Mouse (Mus musculus) lung, embryonic 15.5 days (tissue): ENCODE results near the gene Adamtsl3. TPM values are rescaled to one million over a fixed set of nuclear protein-coding genes. Genes with fewer than 3 reads are reported as not detected.

Experiments
- ATAC-seq: fragments of 200-750 bp; cut with Nextera tagmentation; 2 replicates; pipeline ENCODE4 v1.8.0; 2017; ENCODE audit warnings: moderate number of reproducible peaks, borderline replicate concordance; ENCODE audit not compliant: low FRiP score, low TSS enrichment; ENCODE audit errors: extremely low read depth
- H3K27ac ChIP-seq: fragments of 300-500 bp; sonication (generic); 2 replicates; pipeline ENCODE4 v1.5.1; 2015; ENCODE audit warnings: moderate library complexity, mild to moderate bottlenecking, inconsistent platforms
- H3K27me3 ChIP-seq: fragments of 300-500 bp; sonication (generic); 2 replicates; pipeline ENCODE4 v1.6.1; 2015; ENCODE audit warnings: inconsistent platforms
- H3K36me3 ChIP-seq: fragments of 300-500 bp; sonication (generic); 2 replicates; pipeline ENCODE4 v1.6.1; 2015; ENCODE audit warnings: inconsistent platforms
- H3K4me1 ChIP-seq: fragments of 300-500 bp; sonication (generic); 2 replicates; pipeline ENCODE4 v1.6.1; 2015; ENCODE audit warnings: inconsistent platforms
- H3K4me2 ChIP-seq: fragments of 300-500 bp; sonication (generic); 2 replicates; pipeline ENCODE4 v1.6.1; 2015; ENCODE audit warnings: inconsistent platforms, mild to moderate bottlenecking, moderate library complexity
- H3K4me3 ChIP-seq: fragments of 300-500 bp; sonication (generic); 2 replicates; pipeline ENCODE4 v1.5.1; 2015; ENCODE audit warnings: mild to moderate bottlenecking, inconsistent platforms
- H3K9ac ChIP-seq: fragments of 300-500 bp; sonication (generic); 2 replicates; pipeline ENCODE4 v1.6.1; 2015; ENCODE audit warnings: inconsistent platforms
- H3K9me3 ChIP-seq: fragments of 300-500 bp; sonication (generic); 2 replicates; pipeline ENCODE4 v1.6.1; 2016; ENCODE audit warnings: inconsistent platforms
- WGBS: fragments of 180-500 bp; shearing (Covaris S2); methylation state at CpG from one replicate; pipeline ENCODE4 v1.1.7; 2015; 5-methylcytosine and 5-hydroxymethylcytosine counted together
- polyA plus RNA-seq: library from polyadenylated mRNA; unstranded; fragments of >200 nt; fragmentation: Nextera tagmentation; extraction: Ambion mirVana; gene quantifications from 2 replicates; pipeline ENCODE4 v1.2.1, GENCODE M21; 2015

Adamtsl3 gene
- polyA plus RNA-seq, 1 experiment from 2014 or later, result 2.1 TPM

- H3K27me3 ChIP-seq, result peaks cover 3% of the 10 kb centered on the region
These were observed 198.4 kb downstream of the Adamtsl3 start for GRCm38 (mm10) chr7:82533747-82534504.

GRCm38 (mm10) chr7:82544390-82544919 lies 209.0 kb downstream of the Adamtsl3 start:
- H3K36me3 ChIP-seq, result no peaks in the 10 kb centered on the region
- no peak overlapping the region for H3K4me3 ChIP-seq
- H3K27ac ChIP-seq, result no peak overlapping the region
- WGBS, result 64% methylated on average over 6 of the region's 6 CpGs
- no peaks in the 10 kb centered on the region for H3K4me1 ChIP-seq
- H3K9ac ChIP-seq, result no peak overlapping the region
- no peaks in the 10 kb centered on the region for H3K9me3 ChIP-seq
- no peak overlapping the region for H3K4me2 ChIP-seq
- no peaks in the 10 kb centered on the region for H3K27me3 ChIP-seq
- no peak for ATAC-seq

More at GRCm38 (mm10) chr7:82533747-82534504, 198.4 kb downstream of the Adamtsl3 start:
- Histone ChIP-seq H3K9me3 (no peaks in the 10 kb centered on the region), H3K4me3 (no peak overlapping the region), H3K4me1 (peaks cover 12% of the 10 kb centered on the region), H3K9ac (no peak overlapping the region), H3K27ac (peak overlapping the region; percentile 41; the same call in 1 of the 2 replicates), H3K4me2 (no peak overlapping the region), H3K36me3 (no peaks in the 10 kb centered on the region)
- ATAC-seq, result peak; percentile 93
- WGBS, result 34% methylated on average over 12 of the region's 12 CpGs

DNA sequence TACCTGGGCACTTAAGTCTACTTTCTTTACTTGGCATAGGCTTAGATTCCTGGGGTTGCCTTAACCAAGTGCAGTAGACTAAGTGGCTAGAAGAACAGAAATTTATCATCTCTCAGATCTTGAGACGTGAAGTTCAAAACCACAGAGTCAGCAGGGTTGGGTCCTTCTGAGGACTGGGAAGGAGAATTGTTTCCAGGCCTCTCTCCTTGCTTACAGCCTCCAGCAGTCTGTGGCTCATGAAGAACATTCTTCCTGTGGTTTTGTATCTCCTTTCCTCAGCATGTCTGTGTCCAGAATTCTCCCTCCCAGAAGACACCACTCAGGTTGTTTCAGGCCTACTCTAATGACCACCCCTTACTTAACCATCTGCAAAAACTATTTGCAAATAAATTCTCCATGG lies 216.5 kb downstream of the Adamtsl3 start:
- Histone ChIP-seq H3K27me3 (no peaks in the 10 kb centered on the region), H3K4me1 (no peaks in the 10 kb centered on the region), H3K36me3 (no peaks in the 10 kb centered on the region), H3K27ac (no peak overlapping the region), H3K4me3 (no peak overlapping the region), H3K9ac (no peak overlapping the region), H3K4me2 (no peak overlapping the region), H3K9me3 (no peaks in the 10 kb centered on the region)
- no peak for ATAC-seq
- 77% methylated on average over 1 of the region's 1 CpGs for WGBS

GRCm38 (mm10) chr7:82555803-82556202 lies 220.3 kb downstream of the Adamtsl3 start:
- no peak overlapping the region for H3K4me3 ChIP-seq
- no peaks in the 10 kb centered on the region for H3K9me3 ChIP-seq
- WGBS, result 54% methylated on average over 5 of the region's 5 CpGs
- H3K9ac ChIP-seq, result no peak overlapping the region
- no peak for ATAC-seq
- H3K36me3 ChIP-seq, result no peaks in the 10 kb centered on the region
- no peaks in the 10 kb centered on the region for H3K27me3 ChIP-seq
- H3K27ac ChIP-seq, result no peak overlapping the region
- no peak overlapping the region for H3K4me2 ChIP-seq
- H3K4me1 ChIP-seq, result no peaks in the 10 kb centered on the region

GRCm38 (mm10) chr7:82556417-82556816 lies 220.9 kb downstream of the Adamtsl3 start:
- Histone ChIP-seq H3K27me3 (no peaks in the 10 kb centered on the region), H3K9ac (no peak overlapping the region), H3K36me3 (no peaks in the 10 kb centered on the region), H3K4me2 (no peak overlapping the region), H3K9me3 (no peaks in the 10 kb centered on the region), H3K27ac (no peak overlapping the region), H3K4me1 (no peaks in the 10 kb centered on the region), H3K4me3 (no peak overlapping the region)
- no peak for ATAC-seq
- 82% methylated on average over 10 of the region's 10 CpGs for WGBS

GRCm38 (mm10) chr7:82557111-82557510 lies 221.6 kb downstream of the Adamtsl3 start:
- no peaks in the 10 kb centered on the region for H3K27me3 ChIP-seq
- no peak for ATAC-seq
- WGBS, result 39% methylated on average over 11 of the region's 11 CpGs

DNA sequence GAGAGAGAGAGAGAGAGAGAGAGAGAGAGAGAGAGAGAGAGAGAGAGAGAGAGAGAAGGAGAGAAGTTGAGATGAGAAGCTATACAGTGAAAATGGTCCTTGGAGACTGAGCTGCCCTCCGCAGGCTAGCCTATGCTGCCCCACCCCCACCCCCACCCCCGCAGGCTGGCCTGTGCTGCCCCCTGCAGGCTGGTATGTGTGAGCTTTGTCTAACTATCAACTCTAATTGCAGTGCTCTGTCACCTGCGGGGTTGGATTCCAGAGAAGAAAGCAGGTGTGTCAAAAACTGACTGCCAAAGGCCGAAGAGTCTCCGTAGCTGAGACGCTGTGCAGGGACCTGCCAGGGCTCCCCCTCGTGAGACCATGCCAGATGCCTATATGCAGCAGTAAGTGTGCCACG lies 231.2 kb downstream of the Adamtsl3 start:
- no peak for ATAC-seq
- Histone ChIP-seq H3K9ac (no peak overlapping the region), H3K27ac (no peak overlapping the region), H3K36me3 (no peaks in the 10 kb centered on the region), H3K27me3 (no peaks in the 10 kb centered on the region), H3K9me3 (no peaks in the 10 kb centered on the region), H3K4me3 (no peak overlapping the region), H3K4me2 (no peak overlapping the region), H3K4me1 (no peaks in the 10 kb centered on the region)
- 42% methylated on average over 8 of the region's 8 CpGs for WGBS

More at GRCm38 (mm10) chr7:82557111-82557510, 221.6 kb downstream of the Adamtsl3 start:
- Histone ChIP-seq H3K36me3 (no peaks in the 10 kb centered on the region), H3K4me2 (no peak overlapping the region), H3K9me3 (no peaks in the 10 kb centered on the region), H3K9ac (no peak overlapping the region), H3K4me1 (no peaks in the 10 kb centered on the region), H3K27ac (no peak overlapping the region), H3K4me3 (no peak overlapping the region)

- Histone ChIP-seq H3K4me3 (no peak overlapping the region), H3K4me2 (no peak overlapping the region), H3K9me3 (no peaks in the 10 kb centered on the region), H3K27ac (no peak overlapping the region), H3K36me3 (no peaks in the 10 kb centered on the region), H3K27me3 (no peaks in the 10 kb centered on the region), H3K4me1 (no peaks in the 10 kb centered on the region), H3K9ac (no peak overlapping the region)
- ATAC-seq, result no peak
- 75% methylated on average over 3 of the region's 3 CpGs for WGBS
These were observed 232.3 kb downstream of the Adamtsl3 start for GRCm38 (mm10) chr7:82567811-82568210.

DNA sequence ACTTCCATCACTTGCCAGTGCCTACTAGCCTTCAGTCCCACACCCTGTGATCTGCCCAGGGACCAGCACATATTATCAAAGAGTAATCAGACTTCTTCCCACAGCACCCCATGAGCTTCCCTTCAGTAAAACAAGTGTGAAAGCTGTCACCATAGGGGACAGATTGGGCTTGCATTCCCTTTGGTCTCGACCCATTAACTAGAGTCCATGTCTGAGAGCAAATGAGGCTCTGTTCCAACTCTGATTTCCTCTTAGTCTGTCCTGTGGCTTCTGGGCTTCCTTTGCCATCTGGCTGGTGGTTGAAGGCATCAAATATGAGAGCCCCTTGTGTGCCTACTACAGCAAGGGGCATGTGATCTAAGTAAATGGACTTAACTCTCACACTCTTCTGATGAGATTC lies 237.5 kb downstream of the Adamtsl3 start:
- WGBS, result 31% methylated on average over 1 of the region's 1 CpGs

DNA sequence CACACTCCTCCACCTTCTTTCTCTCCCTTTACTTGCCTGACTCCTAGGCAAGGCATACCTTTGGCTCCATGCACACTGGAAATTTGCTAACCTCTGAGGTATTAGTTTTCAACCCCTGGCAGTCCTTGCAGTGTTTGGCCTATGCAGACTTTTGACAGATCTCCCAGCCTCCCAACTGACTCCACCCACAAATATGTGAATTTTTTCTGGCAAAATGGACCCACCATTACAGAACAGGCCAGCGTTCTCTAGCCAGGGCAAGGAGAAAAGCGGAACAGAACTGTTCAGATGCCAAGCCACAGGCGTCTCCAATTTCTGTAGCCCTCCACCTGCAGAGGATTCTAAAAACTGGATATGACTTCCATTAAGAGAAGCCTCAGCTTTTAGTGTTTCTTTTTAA lies 244.5 kb downstream of the Adamtsl3 start:
- Histone ChIP-seq H3K9ac (no peak overlapping the region), H3K36me3 (no peaks in the 10 kb centered on the region), H3K4me1 (no peaks in the 10 kb centered on the region), H3K4me3 (no peak overlapping the region), H3K4me2 (no peak overlapping the region), H3K9me3 (no peaks in the 10 kb centered on the region), H3K27ac (no peak overlapping the region), H3K27me3 (no peaks in the 10 kb centered on the region)
- 83% methylated on average over 3 of the region's 3 CpGs for WGBS
- no peak for ATAC-seq

More for the DNA sequence above, 237.5 kb downstream of the Adamtsl3 start:
- Histone ChIP-seq H3K36me3 (no peaks in the 10 kb centered on the region), H3K9me3 (no peaks in the 10 kb centered on the region), H3K4me3 (no peak overlapping the region), H3K27me3 (no peaks in the 10 kb centered on the region), H3K27ac (no peak overlapping the region), H3K4me1 (no peaks in the 10 kb centered on the region), H3K9ac (no peak overlapping the region), H3K4me2 (no peak overlapping the region)
- no peak for ATAC-seq

GRCm38 (mm10) chr7:82581802-82582201 lies 246.3 kb downstream of the Adamtsl3 start:
- Histone ChIP-seq H3K4me2 (no peak overlapping the region), H3K9ac (no peak overlapping the region), H3K9me3 (no peaks in the 10 kb centered on the region), H3K27me3 (no peaks in the 10 kb centered on the region), H3K27ac (no peak overlapping the region), H3K4me3 (no peak overlapping the region), H3K36me3 (no peaks in the 10 kb centered on the region), H3K4me1 (no peaks in the 10 kb centered on the region)
- ATAC-seq, result no peak
- 70% methylated on average over 5 of the region's 5 CpGs for WGBS

DNA sequence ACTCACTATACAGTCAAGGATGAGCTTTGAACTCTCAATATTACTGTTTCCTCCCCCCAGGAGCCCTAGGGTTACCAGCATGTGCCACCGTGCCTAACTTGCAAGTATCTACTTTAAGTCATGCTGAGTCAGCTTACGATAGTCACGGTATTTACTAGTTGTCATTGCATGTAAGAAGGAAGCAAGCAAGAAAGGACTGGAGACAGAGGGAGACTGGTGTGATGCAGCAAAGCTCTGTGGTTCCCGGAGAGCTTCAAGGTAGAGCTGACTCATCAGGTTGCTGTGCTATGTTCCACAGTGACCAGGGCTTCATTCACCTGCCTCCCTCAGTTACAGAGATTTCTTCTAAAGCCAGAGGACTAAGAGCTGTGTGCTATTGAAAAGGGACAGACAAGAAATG lies 247.0 kb downstream of the Adamtsl3 start:
- Histone ChIP-seq H3K9me3 (no peaks in the 10 kb centered on the region), H3K4me1 (no peaks in the 10 kb centered on the region), H3K4me3 (no peak overlapping the region), H3K27me3 (no peaks in the 10 kb centered on the region), H3K27ac (no peak overlapping the region), H3K4me2 (no peak overlapping the region), H3K36me3 (no peaks in the 10 kb centered on the region), H3K9ac (no peak overlapping the region)
- no peak for ATAC-seq
- 80% methylated on average over 4 of the region's 4 CpGs for WGBS
